Mouse (Mus musculus) lung, embryonic 16.5 days (tissue): ENCODE measurements at regions not wholly inside any gene's neighbourhood (a gene's known extent, or its start where the extent isn't known, plus 50 kb on each side); places are given as distances from the start of the nearest gene placed in this dataset.
A peak's percentile ranks its signal among the peaks of the same experiment; 100 is the strongest.

Source experiments
- ATAC-seq: fragments of 200-750 bp; cut with Nextera tagmentation; 2 replicates; pipeline ENCODE4 v1.8.0; 2017; ENCODE audit warnings: low read depth, mild to moderate bottlenecking, moderate library complexity
- H3K27ac ChIP-seq: fragments of 300-500 bp; sonication (generic); 2 replicates; pipeline ENCODE4 v1.5.1; 2014; ENCODE audit warnings: mild to moderate bottlenecking, control low read depth, low read length
- H3K27me3 ChIP-seq: fragments of 300-500 bp; sonication (generic); 2 replicates; pipeline ENCODE4 v1.6.1; 2014; ENCODE audit warnings: low read depth, low read length, mixed read lengths; ENCODE audit not compliant: control insufficient read depth, insufficient read depth
- H3K36me3 ChIP-seq: fragments of 300-500 bp; sonication (generic); 2 replicates; pipeline ENCODE4 v1.6.1; 2014; ENCODE audit warnings: low read length; ENCODE audit not compliant: control insufficient read depth, insufficient read depth
- H3K4me1 ChIP-seq: fragments of 300-500 bp; sonication (generic); replicated peaks from 2 replicates; pipeline ENCODE4 v1.6.1; 2014; ENCODE audit warnings: low read length, mixed read lengths; ENCODE audit not compliant: control insufficient read depth, insufficient read depth
- H3K4me2 ChIP-seq: fragments of 300-500 bp; sonication (generic); 2 replicates; pipeline ENCODE4 v1.6.1; 2014; ENCODE audit warnings: low read depth, low read length, control low read depth
- H3K4me3 ChIP-seq: fragments of 300-500 bp; sonication (generic); 2 replicates; pipeline ENCODE4 v1.5.1; 2014; ENCODE audit warnings: mild to moderate bottlenecking, low read length, control low read depth
- H3K9ac ChIP-seq: fragments of 300-500 bp; sonication (generic); 2 replicates; pipeline ENCODE4 v1.6.1; 2014; ENCODE audit warnings: low read length, control low read depth
- H3K9me3 ChIP-seq: fragments of 300-500 bp; sonication (generic); 2 replicates; pipeline ENCODE4 v1.6.1; 2016; ENCODE audit warnings: low read length; ENCODE audit not compliant: control insufficient read depth
- WGBS: fragments of 180-500 bp; shearing (Covaris S2); extraction: QIAGEN DNeasy Blood & Tissue Kit; methylation state at CpG from one replicate; pipeline ENCODE4 v1.1.7; 2014; 5-methylcytosine and 5-hydroxymethylcytosine counted together

GRCm38 (mm10) chr15:67262269-67262668, 761.6 kb upstream of the Lrrc6 start:
- no peaks in the 10 kb centered on the region for H3K9me3 ChIP-seq
- no peak overlapping the region for H3K4me2 ChIP-seq
- ATAC-seq: no peak
- no peak overlapping the region for H3K27ac ChIP-seq
- WGBS: 76% methylated on average over 2 of the region's 2 CpGs
- H3K4me3 ChIP-seq: no peak overlapping the region
- H3K36me3 ChIP-seq: no peaks in the 10 kb centered on the region
- H3K27me3 ChIP-seq: no peaks in the 10 kb centered on the region
- no peaks in the 10 kb centered on the region for H3K4me1 ChIP-seq
- H3K9ac ChIP-seq: no peak overlapping the region

GRCm38 (mm10) chr15:67260666-67261065, 760.0 kb upstream of the Lrrc6 start:
- no peak overlapping the region for H3K9ac ChIP-seq
- 79% methylated on average over 3 of the region's 3 CpGs for WGBS
- no peak overlapping the region for H3K27ac ChIP-seq
- H3K4me2 ChIP-seq: no peak overlapping the region
- no peaks in the 10 kb centered on the region for H3K9me3 ChIP-seq
- H3K4me1 ChIP-seq: no peaks in the 10 kb centered on the region
- no peaks in the 10 kb centered on the region for H3K27me3 ChIP-seq
- ATAC-seq: no peak
- no peaks in the 10 kb centered on the region for H3K36me3 ChIP-seq
- no peak overlapping the region for H3K4me3 ChIP-seq

GRCm38 (mm10) chr15:67249147-67249546, 748.4 kb upstream of the Lrrc6 start:
- no peaks in the 10 kb centered on the region for H3K9me3 ChIP-seq
- 21% methylated on average over 4 of the region's 4 CpGs for WGBS
- no peak overlapping the region for H3K9ac ChIP-seq
- H3K4me1 ChIP-seq: no peaks in the 10 kb centered on the region
- H3K36me3 ChIP-seq: no peaks in the 10 kb centered on the region
- no peak overlapping the region for H3K4me3 ChIP-seq
- H3K4me2 ChIP-seq: no peak overlapping the region
- H3K27me3 ChIP-seq: no peaks in the 10 kb centered on the region
- ATAC-seq: no peak
- no peak overlapping the region for H3K27ac ChIP-seq

DNA sequence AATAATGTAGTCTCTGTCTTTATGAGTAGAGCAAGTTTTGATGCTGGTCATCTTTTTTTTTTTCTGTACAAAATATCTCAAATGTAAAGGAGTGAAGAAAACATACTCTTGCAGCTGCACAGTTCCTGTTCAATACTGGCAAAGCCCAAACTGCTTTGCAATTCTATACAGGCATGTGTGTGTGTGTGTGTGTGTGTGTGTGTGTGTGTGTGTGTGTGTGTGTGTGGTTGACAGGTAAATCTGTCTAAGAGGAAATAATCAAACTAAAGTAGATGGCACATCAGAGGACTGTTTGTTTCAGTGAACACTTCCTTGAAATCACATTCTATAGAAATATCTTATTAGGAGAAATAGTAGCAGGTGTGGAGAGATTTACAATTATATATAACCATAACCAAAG, 747.8 kb upstream of the Lrrc6 start:
- Histone ChIP-seq H3K9me3 (no peaks in the 10 kb centered on the region), H3K27me3 (no peaks in the 10 kb centered on the region), H3K4me1 (no peaks in the 10 kb centered on the region), H3K27ac (no peak overlapping the region), H3K4me3 (no peak overlapping the region), H3K4me2 (no peak overlapping the region), H3K9ac (no peak overlapping the region), H3K36me3 (no peaks in the 10 kb centered on the region)
- no peak for ATAC-seq

DNA sequence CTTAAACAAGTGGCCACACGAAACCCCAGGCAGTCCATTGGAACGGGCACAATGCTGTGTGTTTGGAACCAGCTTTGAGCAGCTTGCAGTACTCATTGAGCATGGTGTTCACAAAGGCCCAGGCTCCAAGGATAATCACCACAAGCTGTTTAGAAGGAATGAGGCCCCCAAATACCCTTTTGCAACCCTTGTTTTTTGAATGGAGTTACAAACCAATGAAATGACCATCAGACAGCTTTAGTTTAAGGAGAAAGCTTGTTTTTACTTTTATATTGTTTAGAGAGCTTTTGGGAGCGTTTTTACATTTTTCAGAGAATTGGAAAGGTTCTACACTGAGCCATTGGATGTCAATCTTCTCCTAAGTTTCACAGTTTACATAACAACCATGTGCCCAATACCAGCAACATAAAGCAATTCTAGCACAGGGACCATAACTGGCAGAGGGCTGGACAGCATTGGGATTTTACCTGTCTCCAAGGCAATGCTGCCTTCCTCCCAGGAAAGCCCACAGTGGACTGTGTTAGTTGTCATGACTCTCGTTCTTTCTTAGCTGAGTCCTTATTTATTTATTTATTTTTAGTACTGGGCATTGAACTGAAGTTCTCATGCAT, 745.1 kb upstream of the Lrrc6 start:
- WGBS: 74% methylated on average over 4 of the region's 4 CpGs
- Histone ChIP-seq H3K36me3 (no peaks in the 10 kb centered on the region), H3K9ac (no peak overlapping the region)

GRCm38 (mm10) chr15:67244908-67245657, 744.4 kb upstream of the Lrrc6 start:
- Histone ChIP-seq H3K4me1 (no peaks in the 10 kb centered on the region), H3K9ac (no peak overlapping the region), H3K27me3 (no peaks in the 10 kb centered on the region), H3K4me3 (no peak overlapping the region), H3K4me2 (no peak overlapping the region), H3K9me3 (no peaks in the 10 kb centered on the region), H3K36me3 (no peaks in the 10 kb centered on the region), H3K27ac (no peak overlapping the region)
- ATAC-seq: no peak
- WGBS: 64% methylated on average over 10 of the region's 10 CpGs

More for the DNA sequence above, 745.1 kb upstream of the Lrrc6 start:
- H3K4me2 ChIP-seq: no peak overlapping the region
- H3K4me3 ChIP-seq: no peak overlapping the region
- H3K27me3 ChIP-seq: no peaks in the 10 kb centered on the region
- H3K27ac ChIP-seq: no peak overlapping the region
- no peak for ATAC-seq
- H3K4me1 ChIP-seq: no peaks in the 10 kb centered on the region
- H3K9me3 ChIP-seq: no peaks in the 10 kb centered on the region

DNA sequence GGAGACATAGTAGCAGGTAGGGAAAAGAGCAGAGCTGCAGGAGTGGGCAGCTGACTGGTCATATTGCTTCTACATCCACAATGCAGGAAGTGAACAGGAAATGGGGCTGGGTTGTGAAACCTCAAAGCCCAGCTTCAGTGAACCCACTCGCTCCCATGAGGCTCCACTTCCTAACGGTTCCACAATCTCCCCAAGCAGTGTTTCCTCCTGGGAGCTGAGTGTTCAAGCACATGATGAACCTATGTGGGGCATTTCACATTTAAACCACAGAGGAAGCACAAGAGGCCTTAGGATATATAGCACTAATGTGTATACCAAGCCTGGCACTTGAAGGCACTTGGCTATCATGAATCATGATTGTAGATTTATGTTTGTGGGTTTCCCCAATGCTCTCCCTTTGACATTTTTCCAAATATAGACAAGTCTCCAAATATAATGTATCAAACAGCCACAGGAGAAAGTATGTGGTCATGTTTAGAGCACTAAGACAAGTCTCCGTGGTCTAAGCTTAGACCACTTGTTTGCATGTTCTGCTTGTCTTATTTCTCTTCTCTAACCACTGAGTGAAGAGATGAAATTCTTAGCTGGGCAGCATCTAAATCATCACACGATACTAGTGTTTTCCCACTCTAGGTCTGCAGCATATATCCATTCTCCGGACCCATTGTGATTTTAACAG, 734.5 kb upstream of the Lrrc6 start:
- H3K36me3 ChIP-seq: no peaks in the 10 kb centered on the region
- H3K9ac ChIP-seq: no peak overlapping the region
- ATAC-seq: no peak
- H3K4me2 ChIP-seq: no peak overlapping the region
- no peak overlapping the region for H3K27ac ChIP-seq
- no peaks in the 10 kb centered on the region for H3K9me3 ChIP-seq
- H3K4me1 ChIP-seq: no peaks in the 10 kb centered on the region
- no peak overlapping the region for H3K4me3 ChIP-seq
- no peaks in the 10 kb centered on the region for H3K27me3 ChIP-seq
- WGBS: 69% methylated on average over 5 of the region's 5 CpGs

- H3K4me2 ChIP-seq: no peak overlapping the region
- H3K9ac ChIP-seq: no peak overlapping the region
- ATAC-seq: peak; percentile 69
- no peak overlapping the region for H3K4me3 ChIP-seq
- 57% methylated on average over 5 of the region's 5 CpGs for WGBS
- no peak overlapping the region for H3K27ac ChIP-seq
- no peaks in the 10 kb centered on the region for H3K9me3 ChIP-seq
- H3K4me1 ChIP-seq: peaks cover 12% of the 10 kb centered on the region
- H3K36me3 ChIP-seq: no peaks in the 10 kb centered on the region
- H3K27me3 ChIP-seq: no peaks in the 10 kb centered on the region
Observed at GRCm38 (mm10) chr15:67229359-67229758, 728.6 kb upstream of the Lrrc6 start.

- 53% methylated on average over 2 of the region's 2 CpGs for WGBS
- Histone ChIP-seq H3K27ac (no peak overlapping the region), H3K9me3 (no peaks in the 10 kb centered on the region), H3K4me2 (no peak overlapping the region), H3K36me3 (no peaks in the 10 kb centered on the region), H3K9ac (no peak overlapping the region), H3K4me3 (no peak overlapping the region), H3K4me1 (peaks cover 12% of the 10 kb centered on the region), H3K27me3 (no peaks in the 10 kb centered on the region)
- peak; percentile 74 for ATAC-seq
Observed at GRCm38 (mm10) chr15:67228633-67229032, 727.9 kb upstream of the Lrrc6 start.
